Mouse (Mus musculus) ES-E14 (cell line): ENCODE results near the gene Il2rg.

Source experiments
- CHD2 ChIP-seq: IDR thresholded peaks from 2 replicates; pipeline ENCODE4 v1.6.1; 2014; ENCODE audit warnings: mild to moderate bottlenecking, low read depth, low read length, inconsistent platforms
- MAFK ChIP-seq: IDR thresholded peaks from 2 replicates; pipeline ENCODE4 v1.6.1; 2014; ENCODE audit warnings: mild to moderate bottlenecking, low read depth, low read length, inconsistent platforms; ENCODE audit not compliant: insufficient read depth
- ZNF384 ChIP-seq: IDR thresholded peaks from 2 replicates; pipeline ENCODE4 v1.6.1; 2012; ENCODE audit warnings: low read depth, low read length, inconsistent platforms

DNA sequence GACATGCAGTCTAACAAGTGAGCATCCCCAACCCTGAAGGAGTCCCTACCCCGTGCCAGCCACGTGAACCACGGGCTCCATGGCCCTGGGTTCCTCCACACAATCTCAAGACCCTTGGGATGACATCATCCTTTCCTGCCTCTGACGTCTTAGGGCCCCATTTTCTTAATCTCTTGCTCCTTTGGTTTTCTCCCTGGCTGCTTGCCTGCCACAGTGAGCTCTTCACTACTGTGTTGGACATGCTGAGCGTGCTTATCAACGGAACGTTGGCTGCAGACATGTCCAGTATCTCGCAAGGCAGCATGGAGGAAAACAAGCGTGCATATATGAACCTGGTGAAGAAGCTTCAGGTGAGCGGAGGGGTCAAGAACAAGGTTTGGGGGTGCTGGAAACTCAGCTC is 22.1 kb upstream of the Il2rg start:
- no peak for TF ChIP-seq ZNF384
- no peak for TF ChIP-seq MAFK
- no peak for TF ChIP-seq CHD2
